Mouse (Mus musculus): ENCODE measurements around the gene Haus4.
A peak's percentile ranks its signal among the peaks of the same experiment; 100 is the strongest.

The Haus4 gene

DNA sequence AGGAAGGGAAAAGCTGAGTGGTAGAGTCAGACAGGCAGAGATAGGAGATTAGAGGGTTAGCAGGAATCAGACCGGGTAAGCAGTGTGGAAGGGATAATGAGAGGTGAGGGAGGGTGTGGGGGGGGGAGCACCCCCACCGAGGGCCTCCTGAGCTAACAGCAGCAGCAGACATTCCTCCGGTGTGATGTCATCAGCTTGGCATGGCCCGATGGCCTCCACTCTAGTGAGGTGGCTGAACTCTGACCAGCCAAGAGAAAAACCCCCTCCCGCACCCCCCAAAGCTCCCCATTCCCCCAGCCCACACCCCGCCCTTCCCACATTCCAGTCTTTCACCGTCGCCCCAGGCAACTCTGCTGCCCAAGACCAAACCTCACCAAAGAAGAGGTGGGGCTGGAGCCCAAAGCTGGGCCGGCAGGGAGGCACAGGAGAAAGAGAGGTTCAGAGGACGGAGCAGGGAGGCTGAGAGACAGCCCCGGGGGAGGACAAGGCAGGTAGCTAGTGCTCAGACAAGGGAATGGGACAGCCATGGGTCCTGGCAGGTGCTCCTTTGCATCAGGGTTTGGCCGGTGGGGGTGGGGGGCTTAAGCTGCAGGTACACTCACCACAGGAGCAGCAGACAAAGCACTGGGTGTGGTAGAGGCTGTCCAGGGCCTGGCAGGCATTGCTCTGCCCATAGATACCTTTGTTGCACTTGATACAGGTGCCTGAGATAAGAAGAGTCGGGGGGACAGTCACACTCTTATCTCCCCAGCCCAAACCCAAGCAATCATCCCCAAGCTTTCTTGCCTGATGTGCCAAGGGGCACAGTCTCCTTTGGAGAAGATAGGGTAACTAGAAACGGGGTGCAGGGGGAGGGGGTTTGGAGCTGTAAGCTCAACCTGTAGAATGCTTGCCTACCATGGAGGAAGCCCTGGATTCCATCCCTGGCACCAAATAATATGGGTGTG, 18.6 kb upstream of the Haus4 start:
- no peak for DNase-seq (ENCODE audit: low read depth)

DNA sequence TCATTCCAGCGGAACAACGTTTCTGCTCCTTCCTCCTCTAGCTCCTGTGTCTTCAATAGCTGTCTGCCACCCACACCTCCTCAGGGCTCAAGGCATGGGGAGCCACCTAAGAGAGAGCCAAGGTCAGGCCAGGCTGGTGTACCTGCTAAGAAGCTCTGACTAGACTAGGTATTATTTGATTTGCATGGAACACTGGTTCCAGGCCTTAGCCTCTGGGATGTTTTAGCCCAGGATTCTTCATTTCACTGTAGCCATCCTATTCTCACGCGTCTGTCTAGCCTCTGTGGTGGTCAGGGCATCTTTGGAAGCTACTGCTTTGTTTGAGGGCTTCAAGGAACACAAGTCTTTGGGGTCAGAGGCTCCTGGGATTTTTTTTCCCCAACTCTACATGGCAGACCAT, 17.7 kb upstream of the Haus4 start:
- DNase-seq (ENCODE audit: low read depth), result no peak

- DNase-seq (ENCODE audit: low read depth), result no peak
Measured at GRCm38 (mm10) chr14:54569451-54570392, 15.3 kb upstream of the Haus4 start.

DNA sequence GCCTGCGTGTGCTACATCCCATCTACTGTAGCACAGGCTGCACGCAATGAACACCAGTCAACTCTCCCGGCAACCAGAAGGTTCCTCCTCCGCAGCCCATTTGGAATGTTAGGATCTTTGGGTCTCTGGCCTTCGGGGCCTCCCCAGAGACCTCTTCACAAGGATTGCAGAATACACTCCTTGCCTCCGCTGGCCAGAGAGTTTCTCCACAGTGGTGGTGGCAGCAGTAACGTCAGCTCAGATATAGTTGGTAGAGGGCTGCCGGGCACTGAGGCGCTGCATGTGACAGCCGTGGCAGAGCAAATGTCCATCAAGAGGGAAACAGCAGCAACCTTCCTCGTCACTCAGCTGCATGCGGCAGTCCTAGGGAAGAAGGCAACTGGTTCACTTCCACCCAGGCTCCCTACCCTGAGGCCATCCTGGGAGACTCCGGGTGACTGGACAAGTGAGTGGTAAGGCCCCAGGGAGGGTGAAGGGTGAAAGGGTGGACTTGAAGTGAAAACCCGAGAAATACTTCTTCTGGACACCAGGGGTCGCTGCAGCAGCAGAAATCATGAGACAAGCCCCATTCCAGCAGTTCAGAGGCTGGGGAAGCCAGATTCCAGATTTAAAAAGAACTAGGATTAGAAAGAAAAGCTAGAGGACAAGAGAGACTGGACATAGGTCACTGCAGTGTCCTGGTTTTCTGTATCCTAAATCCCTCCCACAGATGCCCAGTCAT, 14.4 kb upstream of the Haus4 start:
- DNase-seq (ENCODE audit: low read depth), result peak; percentile 50

GRCm38 (mm10) chr14:54560527-54561242, 6.3 kb upstream of the Haus4 start:
- no peak for DNase-seq (ENCODE audit: low read depth)

DNA sequence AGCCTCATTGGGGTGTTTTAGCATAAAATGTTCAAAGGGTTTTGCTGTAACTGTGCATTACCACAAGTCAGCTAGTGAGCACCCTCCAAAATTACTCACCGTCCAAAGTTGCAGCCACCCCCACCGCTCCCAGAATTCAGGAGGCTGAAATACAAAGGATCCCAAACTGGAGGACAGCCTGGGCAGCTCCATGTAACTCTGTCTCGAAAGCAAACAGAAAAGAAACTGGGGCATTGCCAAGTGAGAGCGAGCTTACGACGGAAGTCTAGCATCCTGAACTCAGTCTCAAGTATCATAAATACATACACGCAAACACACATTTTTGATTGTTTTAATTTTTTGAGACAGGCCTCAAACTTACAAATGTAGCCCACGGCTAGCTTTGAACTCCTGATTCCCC, 2.9 kb upstream of the Haus4 start:
- DNase-seq (ENCODE audit: low read depth), result no peak

DNA sequence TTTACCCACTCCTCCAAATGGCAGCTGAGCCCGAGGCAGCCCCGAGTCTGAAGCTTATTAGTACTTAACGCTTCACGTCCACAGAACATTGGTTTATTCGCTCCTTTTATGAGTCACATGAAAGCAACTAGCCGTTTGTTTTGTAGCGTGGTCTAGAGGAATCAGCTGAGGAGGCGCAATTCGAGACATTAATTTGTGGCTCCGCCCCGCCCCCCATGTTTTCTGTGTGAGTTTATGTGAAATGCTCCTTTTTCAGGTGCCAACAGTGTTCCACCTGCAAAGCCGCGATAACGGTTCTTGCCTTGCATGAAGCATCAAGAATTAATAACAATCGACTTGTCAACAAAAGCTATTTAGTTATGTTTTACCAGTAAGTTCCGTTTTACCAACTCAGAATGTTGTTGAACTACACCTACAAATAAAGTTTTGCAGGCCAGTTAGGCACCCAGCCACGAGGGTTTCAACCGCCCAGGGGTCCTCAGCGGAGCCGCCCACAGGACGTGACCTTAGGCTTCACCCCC, 902 bp downstream of the Haus4 start:
- DNase-seq (ENCODE audit: low read depth), result peak; percentile 44

DNA sequence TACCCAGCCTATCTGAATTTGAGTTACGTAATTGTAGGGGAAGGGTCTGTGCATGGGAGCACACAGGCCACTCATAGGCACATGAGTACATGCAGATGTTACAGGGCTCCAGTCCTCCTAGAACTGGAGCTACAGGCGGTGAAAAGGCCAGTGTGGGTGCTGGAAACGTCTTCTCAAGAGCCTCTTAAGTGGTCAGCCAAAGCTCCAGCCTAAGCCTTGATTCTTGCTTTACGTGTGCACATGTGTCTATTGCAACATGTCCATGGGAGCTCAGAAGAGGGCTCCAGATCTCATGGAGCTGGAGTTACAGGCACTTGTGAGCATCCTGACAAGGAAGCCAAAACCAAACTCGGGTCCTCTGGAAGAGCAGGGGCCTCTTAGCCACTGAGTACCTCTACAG, 9.7 kb downstream of the Haus4 start:
- DNase-seq (ENCODE audit: low read depth), result no peak

DNA sequence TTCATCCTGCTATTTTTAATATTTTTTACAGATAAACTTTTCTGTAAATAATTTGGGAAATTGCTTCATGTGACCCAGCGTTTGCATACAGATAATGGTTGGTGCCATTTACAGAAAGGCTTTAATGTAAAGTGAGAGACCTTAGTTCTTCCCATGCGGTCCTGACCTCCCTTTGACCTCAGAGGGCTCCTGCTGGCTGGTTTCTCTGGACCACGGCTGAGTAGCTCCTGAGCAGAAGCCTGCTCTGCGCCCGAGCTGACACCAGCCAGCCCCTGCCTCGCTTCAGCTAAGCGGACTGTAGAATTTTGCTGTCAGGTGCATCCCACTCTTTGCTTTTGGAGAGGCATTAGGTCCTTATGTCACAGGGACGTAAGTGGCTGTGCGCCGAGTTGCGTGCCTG, 13.6 kb downstream of the Haus4 start:
- no peak for DNase-seq (ENCODE audit: low read depth)

GRCm38 (mm10) chr14:54538580-54538979, 15.8 kb downstream of the Haus4 start:
- DNase-seq (ENCODE audit: low read depth), result no peak

- peak; percentile 74 for DNase-seq (ENCODE audit: low read depth)
Measured at GRCm38 (mm10) chr14:54528446-54529111, 25.8 kb downstream of the Haus4 start.

DNA sequence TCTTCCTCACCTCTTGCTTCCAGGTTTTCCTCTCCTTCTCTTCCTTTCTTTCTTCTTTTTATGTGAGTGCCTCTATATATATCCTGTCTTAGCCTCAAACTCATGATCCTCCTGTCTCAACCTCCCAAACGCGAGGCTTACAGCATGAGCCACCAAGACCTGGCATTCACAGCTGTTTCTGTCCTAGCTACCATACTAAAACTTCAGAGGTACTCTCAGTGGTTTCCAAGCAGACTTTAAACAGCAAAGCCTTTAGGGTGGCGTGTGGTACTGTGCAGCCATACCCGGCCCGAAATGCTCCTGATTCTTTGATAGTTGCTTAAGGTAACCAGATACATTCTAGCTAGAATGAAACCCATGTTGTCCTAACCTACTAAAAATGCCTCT, 26.4 kb downstream of the Haus4 start:
- DNase-seq (ENCODE audit: low read depth), result no peak

- DNase-seq (ENCODE audit: low read depth), result no peak
Measured at GRCm38 (mm10) chr14:54527227-54528006, 27.0 kb downstream of the Haus4 start.

DNA sequence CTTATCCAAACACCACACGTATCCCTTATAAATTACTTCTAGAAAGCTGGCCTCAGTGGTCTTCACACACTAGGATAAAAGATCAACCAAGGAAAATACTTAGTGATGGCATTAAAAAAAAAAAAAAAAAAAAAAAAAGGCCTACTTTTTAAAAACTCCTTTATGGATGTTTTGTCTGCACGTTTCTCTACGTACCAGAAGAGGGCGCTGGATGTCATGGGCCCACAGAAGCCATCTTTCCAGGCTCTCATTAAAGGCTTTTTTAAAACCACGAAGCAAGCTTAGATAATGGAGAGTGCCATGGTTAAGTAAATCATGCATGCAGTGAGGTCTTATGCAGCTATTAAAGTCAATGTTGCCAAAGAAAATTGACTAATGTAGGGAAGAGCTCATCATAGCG, 30.8 kb downstream of the Haus4 start:
- no peak for DNase-seq (ENCODE audit: low read depth)

DNA sequence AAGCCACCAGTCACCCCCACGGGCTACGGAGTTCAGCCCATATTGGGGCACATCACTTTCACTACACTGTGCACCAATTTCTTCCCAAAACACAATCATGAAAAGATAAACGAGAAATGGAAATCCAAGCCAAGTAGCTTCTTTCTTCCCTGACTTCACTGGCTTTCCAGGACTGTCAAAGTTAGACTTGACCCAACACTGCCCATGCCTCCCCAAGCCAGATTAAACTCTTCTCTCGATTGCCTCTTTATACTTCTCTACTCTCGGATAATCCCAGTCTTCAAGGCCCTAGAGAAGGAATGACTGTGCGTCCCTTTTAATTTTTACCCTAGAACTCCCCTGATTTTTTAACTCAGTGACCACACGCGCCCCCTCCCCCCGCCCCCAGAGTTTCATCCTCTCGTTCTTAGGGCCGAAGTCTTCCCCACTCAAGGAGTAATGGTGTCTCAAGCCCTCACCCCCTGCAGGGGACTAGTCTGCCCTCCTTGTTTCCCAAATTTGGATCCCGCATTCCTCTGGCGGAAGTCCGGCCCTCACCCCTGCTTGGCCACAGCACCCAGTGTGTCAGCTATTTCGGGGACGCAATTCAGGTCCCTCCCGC, 37.6 kb downstream of the Haus4 start:
- no peak for DNase-seq (ENCODE audit: low read depth)

DNA sequence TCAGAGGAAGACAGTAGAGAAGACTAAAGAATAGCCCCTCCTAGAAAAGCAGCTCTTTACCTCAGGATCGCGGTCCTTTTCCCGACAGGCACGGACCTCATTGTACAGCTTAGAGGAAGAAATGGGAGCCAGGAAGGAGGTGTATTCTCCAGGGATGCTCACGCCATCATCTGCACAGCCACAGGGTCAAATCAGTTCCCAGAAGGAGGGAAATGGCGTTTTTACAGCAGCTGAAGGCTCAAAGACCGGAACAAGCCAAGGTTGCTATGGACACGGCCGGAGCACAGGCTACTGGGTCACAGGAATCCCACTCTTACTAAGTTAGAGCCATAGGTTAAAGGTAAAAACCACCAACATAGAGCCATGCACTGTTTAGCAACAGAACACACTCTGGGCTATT, 44.6 kb downstream of the Haus4 start:
- no peak for DNase-seq (ENCODE audit: low read depth)

- no peak for DNase-seq (ENCODE audit: low read depth)
Measured at GRCm38 (mm10) chr14:54503092-54503491, 51.3 kb downstream of the Haus4 start.

DNA sequence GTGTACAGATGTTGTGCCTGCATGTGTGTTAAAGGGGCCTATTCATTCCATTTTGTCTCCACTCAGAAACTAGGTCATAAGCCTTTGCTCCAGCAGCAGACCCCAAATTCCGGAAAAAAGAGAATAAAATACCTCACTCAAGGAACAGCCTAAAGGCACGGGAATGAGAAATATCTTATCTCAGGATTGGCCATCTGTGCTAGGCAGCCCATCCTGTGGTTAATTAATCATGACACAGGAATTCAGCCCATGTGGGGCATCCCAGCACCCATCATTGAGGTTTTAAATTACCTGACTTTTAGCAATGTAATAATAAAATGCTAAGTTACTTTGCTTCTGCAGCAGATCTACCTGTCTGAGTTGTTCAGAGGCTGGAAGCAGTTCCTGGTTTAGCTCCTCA, 53.1 kb downstream of the Haus4 start:
- no peak for DNase-seq (ENCODE audit: low read depth)

- DNase-seq (ENCODE audit: low read depth), result no peak
Measured at GRCm38 (mm10) chr14:54499330-54499729, 55.1 kb downstream of the Haus4 start.

DNA sequence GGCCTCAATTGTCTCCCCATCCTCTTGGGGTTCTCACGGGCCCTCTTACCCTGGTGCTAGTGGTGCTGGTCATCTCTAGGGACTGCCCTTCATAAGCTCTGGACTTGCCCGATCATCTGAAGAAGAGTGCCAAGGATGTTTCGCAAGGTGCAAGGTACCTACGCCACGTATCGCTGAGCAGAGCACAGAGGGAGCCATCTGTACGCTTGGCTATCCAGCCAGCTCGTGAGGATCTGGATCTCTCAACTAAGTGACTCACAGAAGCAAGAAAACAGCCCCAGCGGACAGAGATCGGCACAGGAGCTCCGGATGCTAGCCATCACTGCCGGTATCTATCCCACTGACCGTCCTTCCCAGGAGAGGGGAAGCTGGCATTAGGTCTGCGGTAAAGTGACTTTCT, 57.7 kb downstream of the Haus4 start:
- DNase-seq (ENCODE audit: low read depth), result no peak
